Mouse (Mus musculus): ENCODE results near the gene Nptn. TPM values are rescaled to one million over a fixed set of nuclear protein-coding genes. Genes with fewer than 3 reads are reported as not detected.

Nptn gene
- polyA plus RNA-seq, 1 experiment from 2014 or later = 130 TPM

GRCm38 (mm10) chr9:58654494-58654893 lies 72.5 kb downstream of the Nptn start:
- Histone ChIP-seq H3K4me3 (ENCODE audit: low read depth, low read length) (no peak overlapping the region), H3K4me2 (replicated peaks; ENCODE audit: low read depth) (no peak overlapping the region), H3K4me1 (replicated peaks; ENCODE audit: control insufficient read depth, insufficient read depth) (no peaks in the 10 kb centered on the region), H3K9me3 (ENCODE audit: control insufficient read depth, low read length) (no peaks in the 10 kb centered on the region), H3K36me3 (ENCODE audit: control insufficient read depth, insufficient read depth, low read length) (peaks cover 6% of the 10 kb centered on the region), H3K27ac (replicated peaks) (no peak overlapping the region), H3K27me3 (ENCODE audit: control insufficient read depth, insufficient read depth, low read length) (no peaks in the 10 kb centered on the region), H3K9ac (ENCODE audit: low read length) (no peak overlapping the region)
- DNase-seq (ENCODE audit: low spot score) (peak; percentile 47), ATAC-seq (ENCODE audit: low FRiP score, low TSS enrichment) (peak; percentile 88)
- WGBS = 54% methylated on average over 4 of the region's 4 CpGs
- no peak for TF ChIP-seq CTCF (IDR thresholded peaks at IDR 0.05; ENCODE audit: low read depth)
- no peak for TF ChIP-seq EP300 (optimal IDR thresholded peaks at IDR 0.05)

- WGBS = 65% methylated on average over 2 of the region's 2 CpGs
- no peak overlapping the region for H3K27ac ChIP-seq (replicated peaks)
- no peaks in the 10 kb centered on the region for H3K27me3 ChIP-seq (ENCODE audit: control insufficient read depth, insufficient read depth, low read length)
- no peak for TF ChIP-seq EP300 (optimal IDR thresholded peaks at IDR 0.05)
- peak; percentile 68 for TF ChIP-seq CTCF (IDR thresholded peaks at IDR 0.05; ENCODE audit: low read depth)
- peaks cover 6% of the 10 kb centered on the region for H3K36me3 ChIP-seq (ENCODE audit: control insufficient read depth, insufficient read depth, low read length)
- no peak overlapping the region for H3K4me2 ChIP-seq (replicated peaks; ENCODE audit: low read depth)
- H3K4me1 ChIP-seq (replicated peaks; ENCODE audit: control insufficient read depth, insufficient read depth) = no peaks in the 10 kb centered on the region
- H3K4me3 ChIP-seq (ENCODE audit: low read depth, low read length) = no peak overlapping the region
- ATAC-seq (ENCODE audit: low FRiP score, low TSS enrichment) = no peak
- H3K9me3 ChIP-seq (ENCODE audit: control insufficient read depth, low read length) = no peaks in the 10 kb centered on the region
- DNase-seq (ENCODE audit: low spot score) = peak; percentile 58
- no peak overlapping the region for H3K9ac ChIP-seq (ENCODE audit: low read length)
Observed at GRCm38 (mm10) chr9:58656396-58656795, 74.4 kb downstream of the Nptn start.

DNA sequence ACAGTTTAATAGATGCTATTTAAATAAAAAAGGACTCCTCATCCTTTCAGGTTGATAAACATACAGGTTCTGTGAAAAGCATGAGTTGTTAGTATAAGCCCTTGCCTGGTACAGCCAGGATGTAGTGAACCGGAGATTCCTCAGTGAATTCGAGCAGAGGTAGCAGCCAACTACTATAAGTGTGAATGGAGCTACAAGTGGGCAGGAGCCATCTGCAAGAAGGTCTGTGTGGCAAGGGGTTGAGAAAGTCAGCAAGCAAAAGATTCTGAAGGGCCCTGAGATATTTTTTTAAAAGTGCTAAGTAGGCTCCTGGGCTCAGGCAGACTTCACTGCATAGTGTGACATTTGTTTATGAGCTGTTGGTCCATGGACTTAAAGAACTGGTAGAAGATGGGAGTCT lies 74.8 kb downstream of the Nptn start:
- Histone ChIP-seq H3K4me3 (ENCODE audit: low read depth, low read length) (no peak overlapping the region), H3K4me1 (replicated peaks; ENCODE audit: control insufficient read depth, insufficient read depth) (no peaks in the 10 kb centered on the region), H3K27me3 (ENCODE audit: control insufficient read depth, insufficient read depth, low read length) (no peaks in the 10 kb centered on the region), H3K9ac (ENCODE audit: low read length) (no peak overlapping the region), H3K9me3 (ENCODE audit: control insufficient read depth, low read length) (no peaks in the 10 kb centered on the region), H3K27ac (replicated peaks) (no peak overlapping the region), H3K4me2 (replicated peaks; ENCODE audit: low read depth) (no peak overlapping the region), H3K36me3 (ENCODE audit: control insufficient read depth, insufficient read depth, low read length) (peaks cover 6% of the 10 kb centered on the region)
- 63% methylated on average over 2 of the region's 2 CpGs for WGBS
- TF ChIP-seq CTCF (IDR thresholded peaks at IDR 0.05; ENCODE audit: low read depth) (no peak), EP300 (optimal IDR thresholded peaks at IDR 0.05) (no peak)
- no peak for ATAC-seq (ENCODE audit: low FRiP score, low TSS enrichment)
- no peak for DNase-seq (ENCODE audit: low spot score)

GRCm38 (mm10) chr9:58657735-58658512 lies 75.9 kb downstream of the Nptn start:
- no peak for ATAC-seq (ENCODE audit: low FRiP score, low TSS enrichment)
- WGBS = 57% methylated on average over 5 of the region's 5 CpGs

DNA sequence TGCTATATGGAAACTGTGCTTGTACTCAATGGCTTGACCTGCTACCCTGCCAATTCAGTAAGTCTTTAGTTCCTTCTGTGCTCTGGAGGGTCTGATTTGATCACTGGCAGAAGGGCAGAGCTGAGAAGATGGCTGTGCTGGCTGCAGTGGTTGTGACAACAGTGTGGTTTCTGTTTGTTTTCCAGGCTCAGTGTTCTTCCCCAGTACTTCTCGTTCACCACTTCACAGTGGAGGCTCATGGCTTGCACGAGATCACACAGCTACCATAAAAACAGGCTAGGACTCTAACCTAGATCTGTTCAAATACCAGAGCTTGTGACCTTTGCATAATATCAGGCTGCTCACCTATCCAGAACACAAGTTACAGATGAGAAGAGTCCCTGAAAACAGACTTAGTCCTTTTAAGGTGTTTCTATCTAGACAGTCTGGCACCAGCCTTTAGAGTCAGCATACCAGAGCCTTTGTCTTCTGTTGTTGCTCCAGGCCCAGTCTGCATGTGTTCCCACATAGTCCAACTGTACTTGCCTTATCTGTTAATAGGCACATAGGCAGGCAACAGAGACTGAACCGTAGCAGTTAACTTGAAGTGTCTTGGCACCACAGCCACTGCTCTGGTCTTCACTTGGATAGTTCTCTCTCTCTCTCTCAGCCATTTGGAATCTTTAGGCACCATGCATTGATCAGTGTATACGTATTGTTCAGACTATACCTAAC lies 76.7 kb downstream of the Nptn start:
- Histone ChIP-seq H3K9ac (ENCODE audit: low read length) (no peak overlapping the region), H3K9me3 (ENCODE audit: control insufficient read depth, low read length) (no peaks in the 10 kb centered on the region), H3K4me3 (ENCODE audit: low read depth, low read length) (no peak overlapping the region), H3K36me3 (ENCODE audit: control insufficient read depth, insufficient read depth, low read length) (peaks cover 6% of the 10 kb centered on the region), H3K4me2 (replicated peaks; ENCODE audit: low read depth) (no peak overlapping the region), H3K27ac (replicated peaks) (no peak overlapping the region), H3K27me3 (ENCODE audit: control insufficient read depth, insufficient read depth, low read length) (no peaks in the 10 kb centered on the region), H3K4me1 (replicated peaks; ENCODE audit: control insufficient read depth, insufficient read depth) (no peaks in the 10 kb centered on the region)
- TF ChIP-seq EP300 (optimal IDR thresholded peaks at IDR 0.05) (no peak), CTCF (IDR thresholded peaks at IDR 0.05; ENCODE audit: low read depth) (no peak)
- ATAC-seq (ENCODE audit: low FRiP score, low TSS enrichment) (no peak), DNase-seq (ENCODE audit: low spot score) (no peak)
- WGBS = 72% methylated on average over 4 of the region's 4 CpGs

More at GRCm38 (mm10) chr9:58657735-58658512, 75.9 kb downstream of the Nptn start:
- no peak for DNase-seq (ENCODE audit: low spot score)
- Histone ChIP-seq H3K4me1 (replicated peaks; ENCODE audit: control insufficient read depth, insufficient read depth) (no peaks in the 10 kb centered on the region), H3K4me3 (ENCODE audit: low read depth, low read length) (no peak overlapping the region), H3K27ac (replicated peaks) (no peak overlapping the region), H3K27me3 (ENCODE audit: control insufficient read depth, insufficient read depth, low read length) (no peaks in the 10 kb centered on the region), H3K9me3 (ENCODE audit: control insufficient read depth, low read length) (no peaks in the 10 kb centered on the region), H3K36me3 (ENCODE audit: control insufficient read depth, insufficient read depth, low read length) (peaks cover 6% of the 10 kb centered on the region), H3K4me2 (replicated peaks; ENCODE audit: low read depth) (no peak overlapping the region), H3K9ac (ENCODE audit: low read length) (no peak overlapping the region)
- TF ChIP-seq CTCF (IDR thresholded peaks at IDR 0.05; ENCODE audit: low read depth) (no peak), EP300 (optimal IDR thresholded peaks at IDR 0.05) (no peak)

GRCm38 (mm10) chr9:58659331-58659730 lies 77.3 kb downstream of the Nptn start:
- H3K36me3 ChIP-seq (ENCODE audit: control insufficient read depth, insufficient read depth, low read length) = peaks cover 6% of the 10 kb centered on the region
- WGBS = 81% methylated on average over 3 of the region's 3 CpGs
- H3K4me3 ChIP-seq (ENCODE audit: low read depth, low read length) = no peak overlapping the region
- no peak overlapping the region for H3K4me2 ChIP-seq (replicated peaks; ENCODE audit: low read depth)
- DNase-seq (ENCODE audit: low spot score) (no peak), ATAC-seq (ENCODE audit: low FRiP score, low TSS enrichment) (no peak)
- no peak overlapping the region for H3K9ac ChIP-seq (ENCODE audit: low read length)
- TF ChIP-seq EP300 (optimal IDR thresholded peaks at IDR 0.05) = no peak
- no peak for TF ChIP-seq CTCF (IDR thresholded peaks at IDR 0.05; ENCODE audit: low read depth)
- no peaks in the 10 kb centered on the region for H3K9me3 ChIP-seq (ENCODE audit: control insufficient read depth, low read length)
- no peaks in the 10 kb centered on the region for H3K27me3 ChIP-seq (ENCODE audit: control insufficient read depth, insufficient read depth, low read length)
- H3K27ac ChIP-seq (replicated peaks) = no peak overlapping the region
- H3K4me1 ChIP-seq (replicated peaks; ENCODE audit: control insufficient read depth, insufficient read depth) = no peaks in the 10 kb centered on the region

Measured in stomach, postnatal 0 days (tissue).